Mouse (Mus musculus) CH12.LX (cell line): ENCODE results near the gene Slc13a2.

Experiments
- CTCF ChIP-seq, 2 experiments: IDR thresholded peaks in 1 of 2; conservative IDR thresholded peaks in 1 of 2; 2 replicates each; pipeline ENCODE4 v1.5.1; 2011 to 2012; ENCODE audit warnings: low read depth in 2 of 2, low read length in 2 of 2, improper control_type of control experiment in 1 of 2, inconsistent platforms in 1 of 2, mild to moderate bottlenecking in 1 of 2, moderate library complexity in 1 of 2
- POLR2A ChIP-seq: IDR thresholded peaks from 2 replicates; pipeline ENCODE4 v1.6.1; 2011; ENCODE audit warnings: low read depth, mild to moderate bottlenecking, improper control_type of control experiment, low read length
- TCF12 ChIP-seq: IDR thresholded peaks from 2 replicates; pipeline ENCODE4 v1.6.1; 2014; ENCODE audit warnings: low read depth, mild to moderate bottlenecking, inconsistent platforms, low read length, improper control_type of control experiment
- ZC3H11A ChIP-seq: IDR thresholded peaks from 2 replicates; pipeline ENCODE4 v1.6.1; 2012; ENCODE audit warnings: low read depth, mild to moderate bottlenecking, inconsistent platforms, low read length, improper control_type of control experiment

DNA sequence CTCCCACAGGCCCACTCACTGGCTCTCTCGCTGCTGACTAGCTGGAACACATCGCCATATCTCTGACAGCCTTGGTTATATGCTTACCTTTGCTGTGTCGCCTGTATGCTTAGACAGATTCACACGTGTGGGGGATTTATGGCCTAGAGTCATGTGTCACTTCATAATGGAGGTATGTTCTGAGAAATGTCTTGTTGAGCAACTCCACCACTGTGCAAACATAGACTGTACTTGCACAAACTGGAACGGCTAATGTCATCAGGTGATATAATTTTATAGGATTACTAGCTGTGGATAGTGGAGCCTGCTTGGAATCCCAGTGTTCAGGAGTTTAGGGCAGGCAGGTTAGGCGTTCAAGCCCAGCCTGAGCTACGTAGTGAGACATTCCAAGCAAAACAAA lies 15.2 kb upstream of the Slc13a2 start:
- TF ChIP-seq ZC3H11A (no peak), CTCF (conservative IDR thresholded peaks at IDR 0.05 in 1 of 2, IDR thresholded peaks at IDR 0.05 in 1 of 2; ENCODE audit: low read depth in 2 of 2, low read length in 2 of 2) (no peak), TCF12 (no peak), POLR2A (no peak)
